Mouse (Mus musculus) embryonic facial prominence, embryonic 12.5 days (tissue): ENCODE data around the gene Slc4a3. TPM values are rescaled to one million over a fixed set of nuclear protein-coding genes. Genes with fewer than 3 reads are reported as not detected.

Experiments
- ATAC-seq: fragments of 200-750 bp; cut with Nextera tagmentation; 2 replicates; pipeline ENCODE4 v1.8.0; 2017; ENCODE audit not compliant: insufficient number of reproducible peaks, insufficient read depth, low FRiP score, low TSS enrichment
- H3K27ac ChIP-seq: fragments of 300-500 bp; sonication (generic); 2 replicates; pipeline ENCODE4 v1.5.1; 2016; ENCODE audit warnings: mild to moderate bottlenecking
- H3K27me3 ChIP-seq: fragments of 300-500 bp; sonication (generic); 2 replicates; pipeline ENCODE4 v1.6.1; 2016; ENCODE audit warnings: mild to moderate bottlenecking, moderate library complexity
- H3K36me3 ChIP-seq: fragments of 300-500 bp; sonication (generic); 2 replicates; pipeline ENCODE4 v1.6.1; 2016; ENCODE audit warnings: mild to moderate bottlenecking
- H3K4me1 ChIP-seq: fragments of 300-500 bp; sonication (generic); 2 replicates; pipeline ENCODE4 v1.6.1; 2016
- H3K4me2 ChIP-seq: fragments of 300-500 bp; sonication (generic); replicated peaks from 2 replicates; pipeline ENCODE4 v1.6.1; 2016; ENCODE audit warnings: mild to moderate bottlenecking, moderate library complexity
- H3K4me3 ChIP-seq: fragments of 300-500 bp; sonication (generic); 2 replicates; pipeline ENCODE4 v1.5.1; 2016; ENCODE audit warnings: mild to moderate bottlenecking
- H3K9ac ChIP-seq: fragments of 300-500 bp; sonication (generic); 2 replicates; pipeline ENCODE4 v1.6.1; 2016; ENCODE audit warnings: mild to moderate bottlenecking, moderate library complexity
- H3K9me3 ChIP-seq: fragments of 300-500 bp; sonication (generic); 2 replicates; pipeline ENCODE4 v1.6.1; 2016; ENCODE audit warnings: mild to moderate bottlenecking, moderate library complexity
- WGBS: fragments of 180-500 bp; shearing (Covaris S2); methylation state at CpG from one replicate; pipeline ENCODE4 v1.1.7; 2016; 5-methylcytosine and 5-hydroxymethylcytosine counted together
- polyA plus RNA-seq: library from polyadenylated mRNA; unstranded; fragments of >200 nt; fragmentation: Nextera tagmentation; extraction: Ambion mirVana; gene quantifications from 2 replicates; pipeline ENCODE4 v1.2.1, GENCODE M21; 2016

The Slc4a3 gene
- polyA plus RNA-seq, 1 experiment from 2014 or later, result 33.7 TPM

- Histone ChIP-seq H3K36me3 (peaks cover 72% of the 10 kb centered on the region), H3K4me3 (no peak overlapping the region), H3K4me1 (no peaks in the 10 kb centered on the region), H3K27ac (no peak overlapping the region), H3K27me3 (no peaks in the 10 kb centered on the region), H3K9ac (no peak overlapping the region), H3K9me3 (no peaks in the 10 kb centered on the region), H3K4me2 (no peak overlapping the region)
- WGBS, result 91% methylated on average over 19 of the region's 19 CpGs
- no peak for ATAC-seq
These were observed 13.5 kb upstream of the Slc4a3 start for GRCm38 (mm10) chr1:75532280-75533172.

DNA sequence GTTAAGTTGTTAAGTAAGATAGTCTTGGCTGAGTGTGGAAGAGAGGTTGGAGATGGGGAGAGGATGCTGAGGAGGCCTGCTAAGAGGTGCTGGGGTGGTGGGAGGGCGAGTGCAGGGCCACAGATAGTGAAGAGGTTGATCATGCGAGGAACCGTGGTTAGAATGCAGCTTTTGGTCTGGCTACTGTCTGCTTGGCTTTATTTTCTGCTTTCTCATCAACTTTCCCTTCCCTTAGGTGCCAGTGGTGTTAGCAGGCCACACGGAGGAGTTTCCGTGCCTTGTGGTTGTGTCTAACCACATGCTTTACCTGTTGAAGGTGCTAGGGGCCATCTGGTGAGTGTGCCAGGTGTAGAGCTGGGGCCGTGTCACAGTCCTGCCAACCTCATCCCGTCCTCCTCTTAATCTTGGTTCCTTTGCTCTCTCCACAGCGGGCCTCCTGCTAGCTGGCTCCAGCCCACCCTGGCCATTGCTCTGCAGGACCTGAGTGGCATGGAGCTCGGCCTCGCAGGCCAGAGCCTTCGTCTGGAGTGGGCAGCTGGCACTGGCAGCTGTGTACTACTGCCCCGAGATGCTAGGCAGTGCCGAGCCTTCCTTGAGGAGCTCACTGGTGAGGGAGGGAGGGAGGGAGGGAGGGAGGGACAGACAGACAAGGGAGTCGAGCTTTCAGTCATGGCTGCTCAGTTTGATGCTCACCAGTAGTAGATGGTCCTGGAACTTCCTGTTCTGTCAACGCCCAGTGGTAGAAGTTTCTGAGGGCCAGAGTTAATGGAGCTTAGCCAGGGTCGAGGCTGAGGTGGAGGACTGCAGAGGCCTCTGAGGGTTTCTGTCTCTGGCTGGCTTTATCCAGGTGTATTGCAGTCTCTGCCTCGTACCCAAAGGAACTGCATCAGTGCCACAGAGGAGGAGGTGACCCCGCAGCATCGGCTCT, 12.5 kb upstream of the Slc4a3 start:
- ATAC-seq, result no peak
- Histone ChIP-seq H3K36me3 (peaks cover 62% of the 10 kb centered on the region), H3K4me3 (no peak overlapping the region), H3K4me1 (no peaks in the 10 kb centered on the region), H3K9ac (no peak overlapping the region), H3K27me3 (no peaks in the 10 kb centered on the region), H3K9me3 (no peaks in the 10 kb centered on the region), H3K27ac (no peak overlapping the region), H3K4me2 (no peak overlapping the region)
- WGBS, result 85% methylated on average over 19 of the region's 19 CpGs

GRCm38 (mm10) chr1:75537587-75537986, 8.5 kb upstream of the Slc4a3 start:
- Histone ChIP-seq H3K36me3 (peaks cover 41% of the 10 kb centered on the region), H3K27ac (no peak overlapping the region), H3K27me3 (no peaks in the 10 kb centered on the region), H3K9me3 (no peaks in the 10 kb centered on the region), H3K4me3 (no peak overlapping the region), H3K9ac (no peak overlapping the region), H3K4me1 (no peaks in the 10 kb centered on the region), H3K4me2 (no peak overlapping the region)
- no peak for ATAC-seq
- WGBS, result 82% methylated on average over 2 of the region's 2 CpGs

DNA sequence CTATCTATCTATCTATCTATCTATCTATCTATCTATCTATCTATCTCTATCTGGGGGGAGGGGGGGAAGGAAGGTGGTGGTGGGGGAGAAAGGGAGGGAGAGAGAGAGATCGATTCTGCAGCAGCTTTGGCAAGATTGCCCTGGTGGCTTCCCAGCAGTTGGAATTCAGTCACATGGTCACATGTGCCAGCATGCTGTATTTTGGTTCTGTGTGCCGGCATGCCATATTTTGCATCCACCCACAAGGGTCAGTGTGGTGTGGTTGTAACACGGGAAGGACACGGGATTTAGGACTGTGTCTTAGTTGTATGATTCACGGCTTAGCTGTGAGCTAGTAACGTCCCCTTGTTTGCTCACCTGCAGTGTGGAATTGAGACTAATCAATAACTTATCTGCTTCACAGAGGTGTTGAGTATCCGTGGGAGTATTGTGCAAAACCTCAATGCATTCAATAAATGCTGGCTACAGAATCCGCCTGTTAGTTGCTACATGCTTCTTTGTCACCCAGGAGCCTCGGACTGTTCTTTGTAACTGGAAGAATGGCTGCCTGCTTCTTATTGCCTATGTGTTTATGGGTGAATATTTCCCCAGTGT, 7.4 kb upstream of the Slc4a3 start:
- no peak overlapping the region for H3K9ac ChIP-seq
- no peak overlapping the region for H3K27ac ChIP-seq
- no peaks in the 10 kb centered on the region for H3K27me3 ChIP-seq
- WGBS, result 87% methylated on average over 9 of the region's 9 CpGs
- no peaks in the 10 kb centered on the region for H3K4me1 ChIP-seq
- peaks cover 30% of the 10 kb centered on the region for H3K36me3 ChIP-seq
- no peak for ATAC-seq
- no peak overlapping the region for H3K4me3 ChIP-seq
- 0 out of 2 replicates have a peak, but pooled peaks cover 3% of the 10 kb centered on the region for H3K9me3 ChIP-seq
- no peak overlapping the region for H3K4me2 ChIP-seq

- Histone ChIP-seq H3K27me3 (no peaks in the 10 kb centered on the region), H3K4me3 (no peak overlapping the region), H3K4me2 (no peak overlapping the region), H3K9me3 (0 out of 2 replicates have a peak, but pooled peaks cover 3% of the 10 kb centered on the region), H3K4me1 (0 out of 2 replicates have a peak, but pooled peaks cover 5% of the 10 kb centered on the region), H3K27ac (no peak overlapping the region), H3K9ac (no peak overlapping the region), H3K36me3 (peaks cover 5% of the 10 kb centered on the region)
- 93% methylated on average over 7 of the region's 7 CpGs for WGBS
- ATAC-seq, result no peak
These were observed 4.6 kb upstream of the Slc4a3 start for GRCm38 (mm10) chr1:75541496-75541895.

DNA sequence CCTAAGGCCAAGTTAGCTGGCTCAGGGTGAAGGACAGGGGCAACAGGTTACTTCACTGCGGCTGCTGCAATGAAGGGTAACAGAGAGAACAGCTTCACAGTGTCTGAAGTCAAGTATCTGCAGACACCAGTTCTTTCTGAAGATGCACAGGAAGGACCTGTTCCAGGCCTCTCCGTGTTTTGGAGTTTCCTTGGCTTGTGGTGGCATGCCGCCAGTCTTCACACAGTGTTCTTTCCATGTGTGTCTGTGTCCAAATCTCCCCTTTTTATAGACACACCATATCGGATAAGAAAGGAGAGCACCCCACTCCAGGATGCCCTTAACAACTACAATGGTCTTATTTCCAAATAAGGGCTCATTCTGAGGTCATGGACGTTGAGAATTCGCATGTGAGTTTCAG, 1.7 kb upstream of the Slc4a3 start:
- Histone ChIP-seq H3K9me3 (0 out of 2 replicates have a peak, but pooled peaks cover 3% of the 10 kb centered on the region), H3K4me3 (no peak overlapping the region), H3K27ac (no peak overlapping the region), H3K36me3 (peaks cover 14% of the 10 kb centered on the region), H3K4me2 (no peak overlapping the region), H3K4me1 (peaks cover 13% of the 10 kb centered on the region), H3K9ac (no peak overlapping the region), H3K27me3 (no peaks in the 10 kb centered on the region)
- WGBS, result 87% methylated on average over 6 of the region's 6 CpGs
- ATAC-seq, result no peak

DNA sequence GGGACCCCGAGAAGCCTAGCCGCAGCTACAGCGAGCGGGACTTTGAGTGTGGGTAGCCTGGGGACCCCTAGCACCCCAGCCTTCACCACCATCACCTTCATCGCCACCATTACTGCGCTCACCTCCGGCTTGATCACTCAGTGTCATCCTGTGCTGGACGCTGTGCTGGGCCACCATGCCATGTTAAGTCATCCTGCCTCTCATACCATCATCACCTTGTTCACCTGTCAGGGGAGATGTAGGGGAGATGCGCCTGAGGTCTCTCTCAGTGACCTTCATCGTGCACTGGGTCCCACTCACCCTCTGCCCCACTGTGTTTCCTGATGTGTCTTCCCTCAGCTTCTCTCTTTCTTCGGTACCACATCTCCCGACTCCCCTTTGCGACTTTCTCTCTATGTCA, 1.3 kb downstream of the Slc4a3 start:
- WGBS, result 92% methylated on average over 13 of the region's 13 CpGs
- Histone ChIP-seq H3K4me2 (peak overlapping the region; percentile 68), H3K27ac (0 out of 2 replicates have a peak overlapping the region, but pooled peaks have one; percentile 82), H3K4me1 (peaks cover 13% of the 10 kb centered on the region), H3K27me3 (no peaks in the 10 kb centered on the region), H3K36me3 (peaks cover 38% of the 10 kb centered on the region), H3K9ac (no peak overlapping the region), H3K9me3 (0 out of 2 replicates have a peak, but pooled peaks cover 3% of the 10 kb centered on the region), H3K4me3 (no peak overlapping the region; the same call in 1 of the 2 replicates)
- no peak for ATAC-seq

GRCm38 (mm10) chr1:75548083-75548482, 2.0 kb downstream of the Slc4a3 start:
- no peak overlapping the region for H3K9ac ChIP-seq
- no peak overlapping the region for H3K27ac ChIP-seq
- no peaks in the 10 kb centered on the region for H3K27me3 ChIP-seq
- H3K4me2 ChIP-seq, result no peak overlapping the region
- no peak overlapping the region for H3K4me3 ChIP-seq
- peaks cover 13% of the 10 kb centered on the region for H3K4me1 ChIP-seq
- no peak for ATAC-seq
- H3K9me3 ChIP-seq, result no peaks in the 10 kb centered on the region
- peaks cover 45% of the 10 kb centered on the region for H3K36me3 ChIP-seq
- 94% methylated on average over 3 of the region's 3 CpGs for WGBS

DNA sequence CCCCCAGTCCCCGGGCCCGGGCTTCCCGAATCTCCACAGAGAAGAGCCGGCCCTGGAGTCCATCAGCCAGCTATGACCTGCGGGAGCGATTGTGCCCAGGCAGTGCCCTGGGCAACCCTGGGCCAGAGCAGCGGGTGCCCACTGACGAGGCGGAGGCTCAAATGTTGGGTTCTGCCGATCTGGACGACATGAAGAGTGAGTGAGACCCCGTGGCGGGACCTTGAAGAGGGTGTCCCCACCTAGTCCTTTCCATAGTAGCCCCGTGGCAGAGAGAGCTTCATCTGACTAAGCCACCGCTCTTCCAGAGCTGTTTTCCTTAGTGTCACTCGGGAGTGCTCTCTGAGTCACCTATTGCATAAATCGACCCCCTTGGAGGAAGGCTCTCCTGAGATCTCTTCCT, 2.8 kb downstream of the Slc4a3 start:
- Histone ChIP-seq H3K4me3 (no peak overlapping the region), H3K9me3 (no peaks in the 10 kb centered on the region), H3K36me3 (peaks cover 53% of the 10 kb centered on the region), H3K4me2 (no peak overlapping the region), H3K9ac (no peak overlapping the region), H3K27me3 (no peaks in the 10 kb centered on the region), H3K4me1 (peaks cover 13% of the 10 kb centered on the region), H3K27ac (no peak overlapping the region)
- WGBS, result 90% methylated on average over 17 of the region's 17 CpGs
- ATAC-seq, result no peak

GRCm38 (mm10) chr1:75549289-75550279, 3.5 kb downstream of the Slc4a3 start:
- peaks cover 60% of the 10 kb centered on the region for H3K36me3 ChIP-seq

More at GRCm38 (mm10) chr1:75549289-75550279, 3.5 kb downstream of the Slc4a3 start:
- H3K27ac ChIP-seq, result no peak overlapping the region
- H3K4me3 ChIP-seq, result no peak overlapping the region
- H3K4me2 ChIP-seq, result no peak overlapping the region
- 83% methylated on average over 17 of the region's 17 CpGs for WGBS
- H3K4me1 ChIP-seq, result peaks cover 13% of the 10 kb centered on the region
- no peak for ATAC-seq
- no peaks in the 10 kb centered on the region for H3K9me3 ChIP-seq
- H3K9ac ChIP-seq, result no peak overlapping the region
- H3K27me3 ChIP-seq, result no peaks in the 10 kb centered on the region
